Mouse (Mus musculus) intestine, embryonic 14.5 days (tissue): ENCODE data around the gene Trnp1. TPM values are rescaled to one million over a fixed set of nuclear protein-coding genes. Genes with fewer than 3 reads are reported as not detected.
"Not testable (repeated sequence)": the region's sequence is repeated elsewhere in the genome, so short reads cannot be mapped to it uniquely, and the experiment has no call there.

ENCODE experiments used
- ATAC-seq: fragments of 200-750 bp; cut with Nextera tagmentation; replicated peaks from 2 replicates; pipeline ENCODE4 v1.8.0; 2017; ENCODE audit warnings: low read depth, moderate number of reproducible peaks, moderate TSS enrichment, moderate library complexity; ENCODE audit not compliant: low FRiP score, low TSS enrichment
- DNase-seq: peaks from one replicate; pipeline ENCODE4 v3.0.0-alpha.2; 2018; ENCODE audit warnings: low spot score
- H3K27ac ChIP-seq: fragments of 300-500 bp; sonication (generic); 2 replicates; pipeline ENCODE4 v1.5.1; 2014; ENCODE audit warnings: low read depth, mild to moderate bottlenecking, control low read depth
- H3K27me3 ChIP-seq: fragments of 300-500 bp; sonication (generic); replicated peaks from 2 replicates; pipeline ENCODE4 v1.6.1; 2014; ENCODE audit warnings: low read length, control low read depth; ENCODE audit not compliant: control insufficient read depth, insufficient read depth
- H3K36me3 ChIP-seq: fragments of 300-500 bp; sonication (generic); 2 replicates; pipeline ENCODE4 v1.6.1; 2014; ENCODE audit warnings: low read length, control low read depth; ENCODE audit not compliant: control insufficient read depth, insufficient read depth
- H3K4me1 ChIP-seq: fragments of 300-500 bp; sonication (generic); replicated peaks from 2 replicates; pipeline ENCODE4 v1.6.1; 2014; ENCODE audit warnings: low read length, control low read depth, mixed read lengths; ENCODE audit not compliant: control insufficient read depth, insufficient read depth
- H3K4me2 ChIP-seq: fragments of 300-500 bp; sonication (generic); 2 replicates; pipeline ENCODE4 v1.6.1; 2014; ENCODE audit warnings: low read length
- H3K4me3 ChIP-seq: fragments of 300-500 bp; sonication (generic); 2 replicates; pipeline ENCODE4 v1.5.1; 2014; ENCODE audit warnings: low read depth, low read length, control low read depth, mixed read lengths
- H3K9ac ChIP-seq: fragments of 300-500 bp; sonication (generic); 2 replicates; pipeline ENCODE4 v1.6.1; 2014; ENCODE audit warnings: mild to moderate bottlenecking, low read length
- H3K9me3 ChIP-seq: fragments of 300-500 bp; sonication (generic); 2 replicates; pipeline ENCODE4 v1.6.1; 2016; ENCODE audit warnings: low read length, control low read depth; ENCODE audit not compliant: control insufficient read depth
- WGBS: fragments of 180-500 bp; shearing (Covaris S2); extraction: QIAGEN DNeasy Blood & Tissue Kit; methylation state at CpG from one replicate; pipeline ENCODE4 v1.1.7; 2014; 5-methylcytosine and 5-hydroxymethylcytosine counted together
- polyA plus RNA-seq: library from polyadenylated mRNA; unstranded; fragments of >200 nt; fragmentation: Nextera tagmentation; extraction: Ambion mirVana; gene quantifications from 2 replicates; pipeline ENCODE4 v1.2.1, GENCODE M21; 2014

Gene Trnp1
- polyA plus RNA-seq, 1 experiment from 2014 or later = 2.4 TPM

- H3K4me3 ChIP-seq = peak within 1 kb of the TSS; percentile 48
- no peaks in the 10 kb centered on the region for H3K4me1 ChIP-seq
- 4% methylated on average over 41 of the region's 69 CpGs for WGBS
- H3K9me3 ChIP-seq = no peaks in the 10 kb centered on the region
- H3K4me2 ChIP-seq = peak within 1 kb of the TSS; percentile 48
- DNase-seq (peak; percentile 76), ATAC-seq (peak; percentile 94)
- H3K27ac ChIP-seq = peak within 1 kb of the TSS; percentile 62
- no peaks in the 10 kb centered on the region for H3K36me3 ChIP-seq
- H3K27me3 ChIP-seq = peaks cover 37% of the 10 kb centered on the region
- peak within 1 kb of the TSS; percentile 56 for H3K9ac ChIP-seq
Observed at GRCm38 (mm10) chr4:133518601-133519368, 20.4 kb upstream of the Trnp1 start, which contains the start of gene Kdf1. Gene Kdf1 (plus strand): TSS chr4:133518963.

- H3K27me3 ChIP-seq = peaks cover 4% of the 10 kb centered on the region
- H3K9me3 ChIP-seq = no peaks in the 10 kb centered on the region
- H3K36me3 ChIP-seq = no peaks in the 10 kb centered on the region
- 0 out of 2 replicates have a peak, but pooled peaks have one; percentile 23 for ATAC-seq
- DNase-seq = peak; percentile 84
- no peak overlapping the region for H3K27ac ChIP-seq
- H3K4me1 ChIP-seq = no peaks in the 10 kb centered on the region
- H3K9ac ChIP-seq = no peak overlapping the region
- WGBS = 15% methylated on average over 8 of the region's 8 CpGs
- no peak overlapping the region for H3K4me2 ChIP-seq
- no peak overlapping the region for H3K4me3 ChIP-seq
Observed at GRCm38 (mm10) chr4:133512972-133513371, 14.6 kb upstream of the Trnp1 start.

GRCm38 (mm10) chr4:133512511-133512910 is 14.2 kb upstream of the Trnp1 start:
- H3K27ac ChIP-seq, H3K4me2 ChIP-seq, H3K36me3 ChIP-seq, H3K4me3 ChIP-seq, H3K9ac ChIP-seq, DNase-seq, H3K4me1 ChIP-seq, ATAC-seq, H3K27me3 ChIP-seq, H3K9me3 ChIP-seq: not testable (repeated sequence)
- 52% methylated on average over 4 of the region's 5 CpGs for WGBS

GRCm38 (mm10) chr4:133511050-133511449 is 12.7 kb upstream of the Trnp1 start:
- Histone ChIP-seq H3K4me2 (no peak overlapping the region), H3K27ac (no peak overlapping the region), H3K4me3 (no peak overlapping the region), H3K4me1 (no peaks in the 10 kb centered on the region), H3K9me3 (no peaks in the 10 kb centered on the region), H3K9ac (no peak overlapping the region), H3K36me3 (no peaks in the 10 kb centered on the region), H3K27me3 (no peaks in the 10 kb centered on the region)
- no peak for DNase-seq
- ATAC-seq = no peak
- 71% methylated on average over 5 of the region's 5 CpGs for WGBS

GRCm38 (mm10) chr4:133508990-133509389 is 10.6 kb upstream of the Trnp1 start:
- Histone ChIP-seq H3K9me3 (no peaks in the 10 kb centered on the region), H3K4me1 (no peaks in the 10 kb centered on the region), H3K9ac (no peak overlapping the region), H3K27ac (no peak overlapping the region), H3K4me2 (no peak overlapping the region), H3K4me3 (no peak overlapping the region), H3K36me3 (no peaks in the 10 kb centered on the region), H3K27me3 (peaks cover 4% of the 10 kb centered on the region; the same call in 1 of the 2 replicates)
- DNase-seq (no peak), ATAC-seq (no peak)
- 87% methylated on average over 7 of the region's 7 CpGs for WGBS

GRCm38 (mm10) chr4:133506573-133506972 is 8.2 kb upstream of the Trnp1 start:
- H3K4me2 ChIP-seq = no peak overlapping the region
- peaks cover 15% of the 10 kb centered on the region for H3K27me3 ChIP-seq
- ATAC-seq = no peak
- H3K4me3 ChIP-seq = no peak overlapping the region
- no peak overlapping the region for H3K9ac ChIP-seq
- H3K27ac ChIP-seq = no peak overlapping the region
- DNase-seq = no peak
- 70% methylated on average over 5 of the region's 5 CpGs for WGBS
- no peaks in the 10 kb centered on the region for H3K4me1 ChIP-seq
- no peaks in the 10 kb centered on the region for H3K9me3 ChIP-seq
- no peaks in the 10 kb centered on the region for H3K36me3 ChIP-seq

- Histone ChIP-seq H3K9ac (no peak overlapping the region), H3K4me1 (no peaks in the 10 kb centered on the region), H3K27me3 (peaks cover 31% of the 10 kb centered on the region), H3K27ac (no peak overlapping the region), H3K4me3 (no peak overlapping the region), H3K9me3 (no peaks in the 10 kb centered on the region), H3K36me3 (no peaks in the 10 kb centered on the region), H3K4me2 (no peak overlapping the region)
- ATAC-seq (no peak), DNase-seq (no peak)
- WGBS = 61% methylated on average over 9 of the region's 9 CpGs
Observed at GRCm38 (mm10) chr4:133504755-133505485, 6.6 kb upstream of the Trnp1 start.

- ATAC-seq (no peak), DNase-seq (no peak)
- Histone ChIP-seq H3K4me1 (no peaks in the 10 kb centered on the region), H3K9ac (no peak overlapping the region), H3K27me3 (peaks cover 37% of the 10 kb centered on the region), H3K36me3 (no peaks in the 10 kb centered on the region), H3K4me3 (no peak overlapping the region), H3K4me2 (no peak overlapping the region), H3K27ac (no peak overlapping the region), H3K9me3 (no peaks in the 10 kb centered on the region)
- 58% methylated on average over 5 of the region's 5 CpGs for WGBS
Observed at GRCm38 (mm10) chr4:133504300-133504699, 6.0 kb upstream of the Trnp1 start.
